Mouse (Mus musculus) forebrain, embryonic 16.5 days (tissue): ENCODE measurements at regions not wholly inside any gene's neighbourhood (a gene's known extent, or its start where the extent isn't known, plus 50 kb on each side); places are given as distances from the start of the nearest gene placed in this dataset.

Experiments
- ATAC-seq: fragments of 200-750 bp; cut with Nextera tagmentation; 2 replicates; pipeline ENCODE4 v1.8.0; 2017; ENCODE audit warnings: mild to moderate bottlenecking, moderate library complexity
- H3K27ac ChIP-seq: fragments of 300-500 bp; sonication (generic); 2 replicates; pipeline ENCODE4 v1.5.1; 2014; ENCODE audit warnings: low read length, control low read depth
- H3K27me3 ChIP-seq: fragments of 300-500 bp; sonication (generic); replicated peaks from 2 replicates; pipeline ENCODE4 v1.6.1; 2014; ENCODE audit warnings: low read length; ENCODE audit not compliant: control insufficient read depth, insufficient read depth
- H3K36me3 ChIP-seq: fragments of 300-500 bp; sonication (generic); 2 replicates; pipeline ENCODE4 v1.6.1; 2014; ENCODE audit not compliant: control insufficient read depth, insufficient read depth
- H3K4me1 ChIP-seq: fragments of 300-500 bp; sonication (generic); replicated peaks from 2 replicates; pipeline ENCODE4 v1.6.1; 2014; ENCODE audit warnings: low read length; ENCODE audit not compliant: control insufficient read depth, insufficient read depth
- H3K4me2 ChIP-seq: fragments of 300-500 bp; sonication (generic); 2 replicates; pipeline ENCODE4 v1.6.1; 2014; ENCODE audit warnings: mild to moderate bottlenecking, low read length, control low read depth
- H3K4me3 ChIP-seq: fragments of 300-500 bp; sonication (generic); replicated peaks from 2 replicates; pipeline ENCODE4 v1.5.1; 2014; ENCODE audit warnings: mild to moderate bottlenecking, low read length, control low read depth
- H3K9ac ChIP-seq: fragments of 300-500 bp; sonication (generic); replicated peaks from 2 replicates; pipeline ENCODE4 v1.6.1; 2014; ENCODE audit warnings: low read depth, low read length, control low read depth
- H3K9me3 ChIP-seq: fragments of 300-500 bp; sonication (generic); 2 replicates; pipeline ENCODE4 v1.6.1; 2016; ENCODE audit warnings: low read length; ENCODE audit not compliant: control insufficient read depth
- WGBS: fragments of 180-500 bp; shearing (Covaris S2); extraction: QIAGEN DNeasy Blood & Tissue Kit; methylation state at CpG from one replicate; pipeline ENCODE4 v1.1.7; 2014; 5-methylcytosine and 5-hydroxymethylcytosine counted together

- ATAC-seq: peak; percentile 72
These were observed 233.8 kb upstream of the Htr2c start for GRCm38 (mm10) chrX:146728562-146728961.

More at GRCm38 (mm10) chrX:146728562-146728961, 233.8 kb upstream of the Htr2c start:
- 42% methylated on average over 2 of the region's 2 CpGs for WGBS
- Histone ChIP-seq H3K4me3 (no peak overlapping the region), H3K36me3 (no peaks in the 10 kb centered on the region), H3K4me1 (no peaks in the 10 kb centered on the region), H3K27ac (no peak overlapping the region), H3K4me2 (no peak overlapping the region), H3K9ac (no peak overlapping the region), H3K27me3 (no peaks in the 10 kb centered on the region), H3K9me3 (no peaks in the 10 kb centered on the region)
